Mouse (Mus musculus): ENCODE data around the gene Zfp513. TPM values are rescaled to one million over a fixed set of nuclear protein-coding genes. Genes with fewer than 3 reads are reported as not detected.

Gene Zfp513
- polyA plus RNA-seq, 1 experiment = 25.5 TPM

GRCm38 (mm10) chr5:31188223-31188840, 13.8 kb downstream of the Zfp513 start:
- Histone ChIP-seq H3K4me1 (ENCODE audit: control insufficient read depth, insufficient read depth, low read length) (no peaks in the 10 kb centered on the region), H3K9ac (ENCODE audit: low read depth, poor library complexity, severe bottlenecking) (no peak overlapping the region), H3K9me3 (replicated peaks; ENCODE audit: control insufficient read depth, insufficient read depth, low read length, poor library complexity, severe bottlenecking) (no peaks in the 10 kb centered on the region), H3K27ac (ENCODE audit: insufficient read depth, low read length) (no peak overlapping the region), H3K27me3 (ENCODE audit: control insufficient read depth, insufficient read depth, low read length, poor library complexity, severe bottlenecking) (no peaks in the 10 kb centered on the region), H3K36me3 (ENCODE audit: control insufficient read depth, insufficient read depth, low read length, poor library complexity, severe bottlenecking) (peaks cover 4% of the 10 kb centered on the region; the same call in 1 of the 2 replicates), H3K4me3 (ENCODE audit: low read depth, low read length) (no peak overlapping the region)
- TF ChIP-seq POLR2A (IDR thresholded peaks at IDR 0.05; ENCODE audit: insufficient read depth, low read length) = no peak
- no peak for TF ChIP-seq CTCF (IDR thresholded peaks at IDR 0.05; ENCODE audit: low read depth, low read length)
- TF ChIP-seq EP300 (IDR thresholded peaks at IDR 0.05; ENCODE audit: insufficient read depth, low read depth, low read length) = no peak

GRCm38 (mm10) chr5:31183678-31184077, 18.4 kb downstream of the Zfp513 start:
- H3K4me1 ChIP-seq (ENCODE audit: control insufficient read depth, insufficient read depth, low read length) = no peaks in the 10 kb centered on the region
- TF ChIP-seq EP300 (IDR thresholded peaks at IDR 0.05; ENCODE audit: insufficient read depth, low read depth, low read length) (no peak), CTCF (IDR thresholded peaks at IDR 0.05; ENCODE audit: low read depth, low read length) (no peak), POLR2A (IDR thresholded peaks at IDR 0.05; ENCODE audit: insufficient read depth, low read length) (no peak)
- peaks cover 4% of the 10 kb centered on the region; the same call in 1 of the 2 replicates for H3K36me3 ChIP-seq (ENCODE audit: control insufficient read depth, insufficient read depth, low read length, poor library complexity, severe bottlenecking)
- H3K9ac ChIP-seq (ENCODE audit: low read depth, poor library complexity, severe bottlenecking) = no peak overlapping the region
- H3K27me3 ChIP-seq (ENCODE audit: control insufficient read depth, insufficient read depth, low read length, poor library complexity, severe bottlenecking) = no peaks in the 10 kb centered on the region
- no peaks in the 10 kb centered on the region for H3K9me3 ChIP-seq (replicated peaks; ENCODE audit: control insufficient read depth, insufficient read depth, low read length, poor library complexity, severe bottlenecking)
- H3K27ac ChIP-seq (ENCODE audit: insufficient read depth, low read length) = no peak overlapping the region
- H3K4me3 ChIP-seq (ENCODE audit: low read depth, low read length) = no peak overlapping the region

GRCm38 (mm10) chr5:31181183-31181770, 20.8 kb downstream of the Zfp513 start:
- H3K27ac ChIP-seq (ENCODE audit: insufficient read depth, low read length) = no peak overlapping the region
- H3K4me1 ChIP-seq (ENCODE audit: control insufficient read depth, insufficient read depth, low read length) = no peaks in the 10 kb centered on the region
- no peaks in the 10 kb centered on the region for H3K27me3 ChIP-seq (ENCODE audit: control insufficient read depth, insufficient read depth, low read length, poor library complexity, severe bottlenecking)
- no peak for TF ChIP-seq POLR2A (IDR thresholded peaks at IDR 0.05; ENCODE audit: insufficient read depth, low read length)
- no peak for TF ChIP-seq EP300 (IDR thresholded peaks at IDR 0.05; ENCODE audit: insufficient read depth, low read depth, low read length)
- no peak for TF ChIP-seq CTCF (IDR thresholded peaks at IDR 0.05; ENCODE audit: low read depth, low read length)
- H3K36me3 ChIP-seq (ENCODE audit: control insufficient read depth, insufficient read depth, low read length, poor library complexity, severe bottlenecking) = no peaks in the 10 kb centered on the region
- H3K9ac ChIP-seq (ENCODE audit: low read depth, poor library complexity, severe bottlenecking) = peak overlapping the region; percentile 18; the same call in 1 of the 2 replicates
- no peaks in the 10 kb centered on the region for H3K9me3 ChIP-seq (replicated peaks; ENCODE audit: control insufficient read depth, insufficient read depth, low read length, poor library complexity, severe bottlenecking)
- no peak overlapping the region for H3K4me3 ChIP-seq (ENCODE audit: low read depth, low read length)

- peak within 1 kb of the TSS; percentile 79 for H3K9ac ChIP-seq (ENCODE audit: low read depth, poor library complexity, severe bottlenecking)
- H3K9me3 ChIP-seq (replicated peaks; ENCODE audit: control insufficient read depth, insufficient read depth, low read length, poor library complexity, severe bottlenecking) = no peaks in the 10 kb centered on the region
- H3K27ac ChIP-seq (ENCODE audit: insufficient read depth, low read length) = peak within 1 kb of the TSS; percentile 83
- H3K36me3 ChIP-seq (ENCODE audit: control insufficient read depth, insufficient read depth, low read length, poor library complexity, severe bottlenecking) = no peaks in the 10 kb centered on the region
- TF ChIP-seq POLR2A (IDR thresholded peaks at IDR 0.05; ENCODE audit: insufficient read depth, low read length) (peak; percentile 86), EP300 (IDR thresholded peaks at IDR 0.05; ENCODE audit: insufficient read depth, low read depth, low read length) (no peak)
- H3K4me3 ChIP-seq (ENCODE audit: low read depth, low read length) = peak within 1 kb of the TSS; percentile 98
- no peaks in the 10 kb centered on the region for H3K27me3 ChIP-seq (ENCODE audit: control insufficient read depth, insufficient read depth, low read length, poor library complexity, severe bottlenecking)
- no peaks in the 10 kb centered on the region for H3K4me1 ChIP-seq (ENCODE audit: control insufficient read depth, insufficient read depth, low read length)
These were observed 22.1 kb downstream of the Zfp513 start, which contains the start of the genes Gm29609 and Gtf3c2 for GRCm38 (mm10) chr5:31179766-31180630. Gm29609 (minus strand) TSS chr5:31179911. Gtf3c2 (minus strand) TSS chr5:31180144.

GRCm38 (mm10) chr5:31179301-31179765, 22.8 kb downstream of the Zfp513 start:
- TF ChIP-seq EP300 (IDR thresholded peaks at IDR 0.05; ENCODE audit: insufficient read depth, low read depth, low read length) (no peak), POLR2A (IDR thresholded peaks at IDR 0.05; ENCODE audit: insufficient read depth, low read length) (no peak), CTCF (IDR thresholded peaks at IDR 0.05; ENCODE audit: low read depth, low read length) (no peak)
- Histone ChIP-seq H3K27ac (ENCODE audit: insufficient read depth, low read length) (peak overlapping the region; percentile 83), H3K4me1 (ENCODE audit: control insufficient read depth, insufficient read depth, low read length) (no peaks in the 10 kb centered on the region), H3K4me3 (ENCODE audit: low read depth, low read length) (peak overlapping the region; percentile 98), H3K36me3 (ENCODE audit: control insufficient read depth, insufficient read depth, low read length, poor library complexity, severe bottlenecking) (peaks cover 3% of the 10 kb centered on the region), H3K27me3 (ENCODE audit: control insufficient read depth, insufficient read depth, low read length, poor library complexity, severe bottlenecking) (no peaks in the 10 kb centered on the region), H3K9ac (ENCODE audit: low read depth, poor library complexity, severe bottlenecking) (peak overlapping the region; percentile 79), H3K9me3 (replicated peaks; ENCODE audit: control insufficient read depth, insufficient read depth, low read length, poor library complexity, severe bottlenecking) (no peaks in the 10 kb centered on the region)

Data from ES-Bruce4 (cell line).